Mouse (Mus musculus): Measurements from ENCODE around the gene Pgm2.

- no peak for TF ChIP-seq POLR2A (IDR thresholded peaks at IDR 0.05; ENCODE audit: insufficient read depth, low read length)
- TF ChIP-seq CTCF (IDR thresholded peaks at IDR 0.05; ENCODE audit: low read depth, low read length): no peak
Observed at GRCm38 (mm10) chr5:64140202-64140601, 47.5 kb downstream of the Pgm2 start.
